39 mouse cellular contexts compared by ENCODE assay signal in the genomic region with DNA sequence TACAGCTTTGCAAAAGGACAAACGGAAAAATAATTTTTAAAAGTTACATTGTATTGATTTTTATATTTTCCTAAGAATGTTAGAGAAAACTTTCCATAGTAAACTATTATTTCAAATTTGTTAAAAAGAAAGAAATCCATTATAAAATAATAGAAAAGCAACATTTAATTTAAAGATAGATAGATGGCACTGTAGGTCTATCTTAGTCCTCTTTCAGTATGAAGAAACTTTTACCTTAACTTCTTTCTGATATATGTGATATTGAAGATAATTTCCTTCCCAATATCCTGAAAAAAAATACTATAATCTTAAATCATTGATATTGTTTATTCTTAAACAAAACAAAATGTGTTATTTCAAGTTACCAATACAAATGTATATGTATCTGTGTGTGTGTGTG. TPM values are rescaled to one million over a fixed set of nuclear protein-coding genes. Genes with fewer than 3 reads are reported as not detected.
"Had no signal": no experiment of that assay in that cellular context is flagged by ENCODE, and none has a peak within 500 bp of the region (broad histone marks: within the 10 kb centered on the region; RNA-seq: fewer than 3 reads in every experiment).

No protein-coding gene starts in this region.

- H3K27me3 ChIP-seq: heart, embryonic 13.5 days; heart, embryonic 15.5 days; hindbrain, embryonic 12.5 days; limb, embryonic 12.5 days; liver, embryonic 13.5 days; liver, embryonic 15.5 days had no signal

- H3K4me2 ChIP-seq: heart, embryonic 11.5 days; heart, embryonic 13.5 days; heart, embryonic 15.5 days; hindbrain, embryonic 12.5 days; hindbrain, embryonic 14.5 days; limb, embryonic 12.5 days; liver, embryonic 11.5 days; liver, embryonic 13.5 days; liver, embryonic 15.5 days had no signal

- H3K36me3 ChIP-seq: heart, embryonic 13.5 days; heart, embryonic 15.5 days; hindbrain, embryonic 12.5 days; limb, embryonic 10.5 days; limb, embryonic 12.5 days; liver, embryonic 13.5 days; liver, embryonic 15.5 days had no signal

- H3K27ac ChIP-seq: heart, adult 2 months; heart, embryonic 13.5 days; heart, embryonic 15.5 days; hindbrain, embryonic 12.5 days; hindbrain, embryonic 14.5 days; limb, embryonic 10.5 days; limb, embryonic 12.5 days; liver, embryonic 13.5 days; liver, embryonic 15.5 days had no signal

- H3K4me1 ChIP-seq: heart, embryonic 13.5 days; heart, embryonic 15.5 days; hindbrain, embryonic 12.5 days; limb, embryonic 10.5 days; limb, embryonic 12.5 days; liver, embryonic 13.5 days; liver, embryonic 15.5 days had no signal

- H3K4me3 ChIP-seq: heart, adult 2 months; heart, embryonic 13.5 days; heart, embryonic 15.5 days; hindbrain, embryonic 12.5 days; limb, embryonic 10.5 days; limb, embryonic 12.5 days; liver, embryonic 13.5 days; liver, embryonic 15.5 days had no signal

- DNase-seq: gastrocnemius, postnatal 14 days; gastrocnemius, postnatal 36 days; heart, adult 11 months; heart, adult 2 months; heart, postnatal 14 days; heart, postnatal 36 days; kidney, adult 11 months; kidney, adult 2 months; kidney, adult 9 months; kidney, postnatal 10 days; kidney, postnatal 25 days; kidney, postnatal 4 days; liver; liver, embryonic 13.5 days had no signal

- H3K9ac ChIP-seq: heart, embryonic 13.5 days; heart, embryonic 15.5 days; hindbrain, embryonic 12.5 days; hindbrain, embryonic 14.5 days; limb, embryonic 12.5 days; liver, embryonic 13.5 days; liver, embryonic 15.5 days had no signal

- ATAC-seq: hindbrain, embryonic 16.5 days; intestine, embryonic 16.5 days had no signal

- H3K9me3 ChIP-seq: heart, embryonic 15.5 days; hindbrain, embryonic 12.5 days; limb, embryonic 10.5 days; limb, embryonic 12.5 days; liver, embryonic 13.5 days; liver, embryonic 15.5 days had no signal

RNA-seq across cellular contexts. Expression of gene 1700003H04Rik, which starts 24.6 kb away (rescaled TPM):
- total RNA-seq: gastrocnemius, adult 18-20 months; gastrocnemius, adult 8-10 months; gastrocnemius, postnatal 14 days; gastrocnemius, postnatal 36 days; heart, adult 2 months; heart, postnatal 14 days; heart, postnatal 36 days; hematopoietic stem cell, adult 5-6 weeks; layer of hippocampus, adult 8-10 months; layer of hippocampus, postnatal 10 days; layer of hippocampus, postnatal 25 days; left cerebral cortex, adult 8-10 months; left cerebral cortex, postnatal 10 days; left cerebral cortex, postnatal 36 days had no signal
- polyA plus RNA-seq: frontal cortex, adult 2 months; heart, adult 2 months; heart, embryonic 11.5 days; heart, embryonic 13.5 days; heart, embryonic 15.5 days; heart, postnatal 0 days; hindbrain, embryonic 12.5 days; hindbrain, embryonic 14.5 days; hindbrain, embryonic 16.5 days; intestine, embryonic 14.5 days; intestine, embryonic 16.5 days; kidney, adult 2 months; kidney, embryonic 16.5 days; limb, embryonic 10.5 days; limb, embryonic 12.5 days; limb, embryonic 14.5 days; liver, embryonic 11.5 days; liver, embryonic 13.5 days; liver, embryonic 15.5 days had no signal
